Mouse (Mus musculus) thymus, postnatal 14 days (tissue): ENCODE measurements at regions not wholly inside any gene's neighbourhood (a gene's known extent, or its start where the extent isn't known, plus 50 kb on each side); places are given as distances from the start of the nearest gene placed in this dataset.
"Not testable (repeated sequence)": the region's sequence is repeated elsewhere in the genome, so short reads cannot be mapped to it uniquely, and the experiment has no call there.

Source experiments
- DNase-seq: peaks from one replicate; pipeline ENCODE4 v3.0.0; 2021

DNA sequence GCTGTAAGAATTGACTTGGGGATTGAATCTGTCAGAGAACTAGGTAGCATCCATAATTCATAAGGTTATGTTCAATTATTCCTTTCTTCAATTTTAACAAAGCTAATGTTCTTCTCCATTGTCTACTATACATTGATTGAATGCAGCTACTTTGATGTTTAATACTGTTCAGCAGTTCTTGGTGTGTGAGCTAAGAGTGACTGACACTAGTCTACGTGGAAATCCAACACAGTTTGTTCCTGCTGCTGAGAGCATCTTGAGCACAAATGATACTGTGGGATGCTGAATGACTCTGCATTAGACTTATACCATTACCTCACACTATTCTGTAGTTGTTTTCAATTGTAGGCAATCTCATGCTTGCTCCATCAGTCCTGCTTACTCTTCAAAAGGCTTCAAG is 249.4 kb upstream of the Akr1e1 start:
- no peak for DNase-seq

DNA sequence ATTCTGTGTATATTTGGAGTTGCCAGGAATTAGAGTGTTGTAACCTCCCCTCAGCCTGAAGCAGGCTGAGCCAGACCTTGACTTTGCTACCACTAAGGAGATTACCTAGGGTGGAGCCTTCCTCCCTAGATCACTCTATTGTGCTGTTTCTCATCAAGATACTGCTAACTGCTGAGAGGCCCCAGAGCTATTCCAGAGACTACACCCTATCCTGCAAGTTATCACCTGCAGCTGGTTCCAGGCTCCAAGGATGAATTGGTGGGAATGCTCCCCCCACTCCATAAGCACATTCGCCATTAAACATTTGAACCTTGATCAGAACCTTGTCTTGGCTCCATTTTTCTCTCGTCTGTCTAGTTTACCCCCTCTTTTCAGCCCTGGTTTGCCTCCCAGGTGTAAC is 230.5 kb upstream of the Akr1e1 start:
- not testable (repeated sequence) for DNase-seq

DNA sequence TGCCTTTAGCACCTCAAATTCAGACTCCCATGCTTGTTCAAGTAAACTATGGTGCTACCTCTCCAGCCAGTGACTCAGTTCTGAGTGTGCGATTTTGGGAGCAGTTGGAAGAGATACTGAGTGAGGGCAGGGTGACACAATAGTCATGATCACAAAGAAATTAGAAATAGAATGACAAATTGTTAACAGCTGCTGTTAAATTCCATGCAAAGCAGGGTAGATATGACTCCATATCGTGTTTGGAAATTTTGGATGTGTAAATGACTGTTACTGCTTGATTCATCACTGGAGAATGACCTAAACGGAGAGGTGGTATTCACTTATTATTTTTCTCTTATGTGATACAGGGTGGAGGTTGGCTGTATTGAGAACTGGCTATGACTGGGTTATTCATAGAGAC is 217.8 kb upstream of the Akr1e1 start:
- DNase-seq, result no peak

DNA sequence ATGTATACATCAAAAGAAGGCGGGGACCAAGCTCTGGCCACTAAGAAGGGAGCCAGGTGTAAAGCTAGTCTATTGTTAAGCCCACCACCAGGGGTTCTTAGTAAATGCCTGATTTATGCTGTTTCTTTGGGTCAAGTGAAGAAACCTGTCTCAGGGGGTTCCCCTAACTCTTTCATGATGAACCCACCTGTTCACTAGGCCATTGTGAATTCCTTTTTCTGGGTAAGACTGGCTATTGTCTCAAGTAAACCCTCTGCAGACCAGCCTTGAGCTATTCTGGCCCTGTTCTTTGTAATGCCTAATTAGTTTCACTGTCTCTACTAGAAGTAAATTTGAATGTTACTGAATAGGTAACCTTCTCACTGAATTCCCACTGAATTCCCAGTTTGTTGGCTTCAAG is 216.8 kb upstream of the Akr1e1 start:
- DNase-seq, result not testable (repeated sequence)

DNA sequence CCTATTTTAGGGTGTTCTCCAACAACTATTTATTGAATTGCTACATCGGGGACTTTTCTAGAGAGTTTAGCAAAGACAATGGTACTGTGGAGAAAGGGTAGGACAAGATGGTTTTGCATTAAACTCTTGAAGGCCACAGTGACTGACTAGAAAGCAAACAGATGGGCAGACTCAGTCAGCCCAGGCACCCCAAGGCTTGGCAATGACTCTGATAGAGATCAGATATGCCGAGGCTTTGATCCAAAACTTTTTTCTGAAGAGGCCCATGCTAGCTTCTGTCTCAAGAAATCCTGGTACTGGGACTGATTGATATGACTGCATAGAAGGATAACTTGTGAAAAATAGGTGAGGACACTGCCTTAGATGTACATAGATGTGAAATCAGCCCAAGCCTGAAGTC is 197.9 kb upstream of the Akr1e1 start:
- DNase-seq, result no peak

DNA sequence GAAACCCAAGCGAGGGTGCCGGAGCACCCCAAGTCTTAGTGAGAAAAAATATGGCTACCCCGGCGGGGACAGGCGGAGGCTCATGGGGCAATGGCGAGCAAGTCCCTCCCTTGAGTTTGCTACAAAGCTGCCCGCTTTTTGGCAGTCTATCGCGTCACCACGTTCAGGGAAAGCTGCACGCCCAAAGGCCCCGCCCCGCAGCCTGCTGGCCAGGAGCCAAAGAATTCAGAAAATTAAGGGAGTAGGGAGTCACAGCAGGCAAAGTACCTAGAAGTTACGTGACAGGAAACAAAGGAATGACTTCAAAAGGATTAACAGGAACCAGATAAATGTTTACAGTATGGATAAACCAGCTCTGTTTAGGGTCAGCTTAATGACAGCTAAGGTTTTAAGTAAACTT is 191.7 kb upstream of the Akr1e1 start:
- DNase-seq, result no peak

DNA sequence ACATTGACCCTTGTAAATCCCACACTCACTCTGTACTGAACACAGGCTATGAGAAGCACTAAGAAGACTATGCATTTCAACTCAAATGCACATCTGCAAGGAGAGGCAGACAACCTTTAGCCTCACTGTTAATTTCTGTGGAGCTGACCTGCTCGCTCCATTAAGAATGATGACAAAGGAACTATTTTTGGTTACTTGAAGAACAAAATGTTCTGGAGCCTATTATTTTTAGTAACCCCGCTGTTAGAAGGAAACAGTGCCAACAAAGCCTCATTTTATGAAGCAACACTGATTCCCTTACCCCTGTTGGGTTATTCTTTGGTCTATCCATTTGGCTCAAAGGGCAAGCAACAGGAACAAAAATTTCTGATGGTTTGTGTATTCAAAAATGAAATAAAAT is 182.2 kb upstream of the Akr1e1 start:
- DNase-seq, result no peak

DNA sequence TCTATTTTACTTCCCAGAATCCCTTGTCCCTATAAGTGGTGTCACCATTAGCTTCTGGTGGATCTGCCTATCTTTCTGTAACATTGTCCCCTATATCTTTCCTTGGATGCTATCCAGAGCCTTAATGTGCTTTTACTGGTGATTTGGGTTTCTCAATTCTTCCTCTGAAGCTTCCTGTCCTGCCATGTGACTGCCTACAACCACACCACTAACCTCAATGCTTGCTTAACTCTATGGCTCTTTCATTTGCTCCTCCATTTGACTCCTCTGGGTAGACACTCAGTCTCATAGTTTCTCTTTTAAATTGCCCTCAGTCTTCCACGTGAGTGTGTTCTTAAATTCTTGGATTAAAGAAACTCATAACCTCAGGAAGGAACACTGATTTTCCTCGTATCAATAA is 181.4 kb upstream of the Akr1e1 start:
- no peak for DNase-seq

DNA sequence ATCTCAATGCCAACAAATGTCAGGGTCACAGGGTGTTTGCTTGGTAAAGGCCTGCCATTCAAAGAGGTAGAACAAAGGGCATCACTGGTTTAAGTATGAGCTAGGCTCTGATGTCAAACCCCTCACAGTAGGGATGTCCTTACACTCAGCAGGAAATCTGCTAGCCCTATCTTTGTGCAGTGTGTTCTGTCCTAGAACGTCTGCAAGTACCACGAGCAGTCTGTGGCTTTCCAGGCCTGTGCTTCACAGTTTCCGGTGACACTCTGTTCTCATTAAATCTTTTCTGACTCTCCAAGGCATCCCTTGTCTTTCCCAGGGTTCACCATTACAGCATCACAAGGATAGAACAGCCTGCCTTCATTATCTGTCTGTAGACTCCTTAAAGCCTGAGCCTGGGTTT is 174.3 kb upstream of the Akr1e1 start:
- DNase-seq, result no peak

DNA sequence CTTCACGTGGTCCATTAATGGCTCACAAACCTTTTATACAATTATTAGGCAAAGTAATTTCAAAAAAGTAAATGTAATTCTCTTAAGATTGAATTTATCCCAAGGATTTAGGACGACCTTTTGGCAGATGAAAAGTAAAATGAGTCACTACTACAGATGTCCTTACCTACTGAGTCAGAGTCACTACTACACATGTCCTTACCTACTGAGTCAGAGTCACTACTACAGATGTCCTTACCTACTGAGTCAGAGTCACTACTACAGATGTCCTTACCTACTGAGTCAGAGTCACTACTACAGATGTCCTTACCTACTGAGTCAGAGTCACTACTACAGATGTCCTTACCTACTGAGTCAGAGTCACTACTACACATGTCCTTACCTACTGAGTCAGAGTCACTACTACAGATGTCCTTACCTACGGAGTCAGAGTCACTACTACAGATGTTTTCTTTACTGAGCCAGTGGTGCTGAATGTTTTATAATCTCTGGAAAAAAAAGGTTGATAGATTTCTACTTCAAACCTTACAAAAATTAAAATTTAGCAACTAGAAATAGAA is 169.4 kb upstream of the Akr1e1 start:
- not testable (repeated sequence) for DNase-seq

DNA sequence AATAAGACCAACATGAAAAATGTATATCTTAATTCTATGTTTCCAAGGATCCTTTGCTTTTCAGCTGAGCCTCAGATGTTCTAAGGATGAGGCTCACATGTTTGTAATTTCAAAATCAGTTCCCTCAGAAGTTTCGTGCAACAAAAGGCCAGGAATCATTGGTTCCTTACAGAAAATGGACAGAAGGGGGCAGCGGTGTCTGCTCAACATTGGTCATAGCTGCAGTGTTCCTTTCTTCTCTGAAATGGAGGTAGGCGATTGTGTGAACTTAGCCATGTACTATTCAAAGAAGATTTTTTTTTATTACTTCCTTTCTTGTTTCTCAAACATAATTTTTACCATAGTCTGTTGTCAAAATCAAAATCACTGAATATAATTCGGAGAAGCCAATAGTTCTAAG is 167.9 kb upstream of the Akr1e1 start:
- peak; percentile 7 for DNase-seq

DNA sequence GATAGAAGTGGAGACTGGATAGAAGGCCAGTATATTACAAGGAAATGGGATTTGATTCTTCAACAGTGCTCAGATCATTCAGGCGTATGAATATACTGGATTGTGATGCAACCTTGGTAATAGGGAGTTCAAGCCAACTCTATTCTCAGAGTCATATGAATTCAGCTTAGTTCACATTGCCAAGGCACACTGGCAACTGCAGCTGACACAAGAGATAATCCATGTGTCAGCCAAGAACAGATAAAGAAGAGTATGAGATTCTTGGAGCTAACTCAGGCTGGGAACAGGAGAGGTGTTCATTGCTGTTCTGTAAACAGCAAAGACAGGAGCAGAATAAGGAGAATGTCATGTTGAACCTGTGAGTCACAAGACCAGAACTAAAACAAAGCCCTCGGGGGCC is 163.3 kb upstream of the Akr1e1 start:
- no peak for DNase-seq

DNA sequence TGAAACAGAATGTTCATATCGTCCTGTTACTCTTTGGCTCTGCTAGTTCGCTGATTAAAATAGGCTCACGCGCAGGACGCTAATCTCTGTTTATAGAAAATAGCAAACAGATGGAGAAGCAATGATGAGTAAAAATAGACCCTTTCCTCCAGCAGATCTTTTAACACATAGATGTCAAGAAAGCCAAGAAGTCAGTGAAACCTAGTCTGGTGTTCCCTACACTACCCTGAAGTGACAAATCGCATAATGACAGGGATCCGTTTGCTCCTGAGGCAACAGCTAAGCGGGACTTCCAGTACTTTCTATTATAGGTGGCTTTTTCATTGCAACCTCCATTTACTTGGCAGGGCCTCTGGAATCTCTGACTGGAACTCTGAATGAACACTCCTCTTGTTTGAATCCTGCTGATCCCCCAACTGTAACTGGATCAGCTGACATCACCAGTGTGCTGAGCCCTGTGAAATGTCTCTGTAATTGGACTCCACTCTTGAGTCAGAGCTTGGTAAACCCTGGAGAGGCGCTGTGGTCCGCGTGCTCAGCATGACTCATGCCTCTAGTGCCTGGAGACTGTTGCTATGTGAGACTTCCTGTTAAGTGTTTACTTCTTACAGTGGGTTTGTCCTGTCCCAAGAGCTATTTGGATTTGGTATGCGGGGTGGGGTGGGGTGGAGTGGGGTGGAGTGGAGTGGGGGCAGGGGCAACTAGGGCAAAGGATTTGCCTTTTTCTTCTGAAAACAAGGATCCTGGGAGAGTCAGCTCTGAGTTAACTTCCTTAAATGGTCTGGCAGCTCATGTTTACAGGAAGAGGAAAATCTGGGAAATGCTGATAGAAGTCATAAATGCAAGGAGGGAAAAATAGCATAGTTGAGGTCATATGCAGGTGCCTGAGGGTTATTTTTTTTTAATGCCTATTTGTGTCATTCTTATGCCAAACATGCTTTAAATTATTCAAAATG is 162.4 kb upstream of the Akr1e1 start:
- peak; percentile 10 for DNase-seq

DNA sequence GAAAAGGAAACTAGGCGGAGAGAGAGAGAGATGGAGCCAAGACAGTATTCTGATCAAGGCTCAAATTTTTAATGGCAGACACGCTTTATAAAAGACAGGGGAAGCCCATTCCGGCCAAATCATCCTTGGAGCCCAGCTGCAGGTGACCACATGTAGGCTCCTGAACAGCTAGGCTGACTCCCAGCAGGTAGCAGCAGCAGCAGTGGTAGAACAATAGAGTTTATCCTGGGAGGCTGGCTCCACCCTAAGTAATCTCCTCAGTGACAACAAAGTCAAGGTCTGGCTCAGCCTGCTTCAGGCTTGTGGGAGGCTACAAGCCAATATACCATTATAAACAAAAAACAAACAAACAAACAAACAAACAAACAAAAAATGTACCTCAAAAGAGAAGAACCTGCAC is 151.0 kb upstream of the Akr1e1 start:
- DNase-seq, result no peak

DNA sequence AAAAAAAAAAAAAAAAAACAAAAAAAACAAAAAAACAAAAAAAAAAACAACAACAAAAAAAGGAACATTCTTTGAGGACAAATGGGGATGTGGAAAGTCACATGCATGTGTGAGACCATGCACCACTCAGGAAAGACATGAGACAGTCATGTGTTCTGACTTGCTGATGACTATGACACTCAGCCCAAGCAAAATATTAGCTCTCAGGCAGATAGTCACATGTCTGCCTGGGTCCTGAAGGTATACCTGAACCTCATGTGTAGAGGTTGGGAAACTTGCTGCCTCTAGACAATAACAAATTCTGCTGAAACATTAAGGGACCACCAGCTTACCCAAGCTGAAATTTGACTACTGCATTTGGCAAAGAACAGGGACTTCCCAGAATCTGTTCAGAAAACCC is 147.6 kb upstream of the Akr1e1 start:
- no peak for DNase-seq

DNA sequence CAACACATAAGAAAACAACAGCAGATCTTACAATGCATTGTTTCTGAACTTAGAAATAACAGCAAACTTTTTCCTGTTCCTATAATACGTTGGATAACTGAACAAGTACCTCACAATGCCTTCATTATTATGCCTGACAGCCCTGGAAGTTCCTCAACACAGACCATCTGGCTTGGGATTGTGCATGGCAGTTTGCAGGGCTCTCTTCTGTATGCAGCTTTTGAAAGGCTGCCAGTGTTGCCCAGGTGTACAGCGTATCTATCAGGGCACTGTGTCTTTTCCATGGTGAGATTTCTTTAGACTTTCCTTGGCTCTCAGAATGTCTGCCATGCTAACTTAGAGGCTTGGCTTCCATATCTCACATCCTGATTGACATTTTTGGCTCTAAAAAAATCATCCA is 134.0 kb upstream of the Akr1e1 start:
- no peak for DNase-seq

DNA sequence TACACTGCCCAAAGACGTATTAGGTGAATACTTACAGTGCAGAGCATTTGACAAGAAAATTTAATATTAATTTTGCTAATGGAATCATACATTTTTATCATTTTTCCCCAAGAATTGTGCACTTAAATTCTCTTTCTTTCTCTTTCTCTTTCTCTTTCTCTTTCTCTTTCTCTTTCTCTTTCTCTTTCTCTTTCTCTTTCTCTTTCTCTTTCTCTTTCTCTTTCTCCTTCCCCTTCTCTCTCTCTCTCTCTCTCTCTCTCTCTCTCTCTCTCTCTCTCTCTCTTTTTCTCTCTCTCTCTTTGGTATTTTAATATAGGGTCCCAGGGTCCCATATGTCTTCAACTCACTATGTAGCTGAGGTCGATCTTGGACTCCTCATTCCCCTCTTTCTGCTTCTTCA is 107.3 kb upstream of the Akr1e1 start:
- DNase-seq, result not testable (repeated sequence)

DNA sequence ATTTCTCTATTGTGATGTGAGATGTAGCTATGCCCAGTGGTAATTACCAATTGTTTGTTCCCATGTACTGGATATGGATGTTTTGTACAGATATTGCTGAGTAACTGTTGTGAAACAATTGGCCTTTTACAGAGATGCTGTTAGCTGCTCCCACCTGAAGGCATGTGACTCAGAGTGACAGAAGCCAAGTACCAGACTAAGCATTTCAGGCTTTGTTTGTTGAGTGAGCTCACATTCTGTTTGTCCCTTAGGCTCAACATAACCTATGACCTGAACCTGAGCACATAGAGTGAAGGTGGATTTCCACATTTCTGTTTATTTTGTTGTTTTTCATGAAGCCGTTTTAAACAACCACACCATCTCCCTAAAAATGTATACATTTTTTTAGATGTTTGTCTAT is 105.8 kb upstream of the Akr1e1 start:
- DNase-seq, result no peak

DNA sequence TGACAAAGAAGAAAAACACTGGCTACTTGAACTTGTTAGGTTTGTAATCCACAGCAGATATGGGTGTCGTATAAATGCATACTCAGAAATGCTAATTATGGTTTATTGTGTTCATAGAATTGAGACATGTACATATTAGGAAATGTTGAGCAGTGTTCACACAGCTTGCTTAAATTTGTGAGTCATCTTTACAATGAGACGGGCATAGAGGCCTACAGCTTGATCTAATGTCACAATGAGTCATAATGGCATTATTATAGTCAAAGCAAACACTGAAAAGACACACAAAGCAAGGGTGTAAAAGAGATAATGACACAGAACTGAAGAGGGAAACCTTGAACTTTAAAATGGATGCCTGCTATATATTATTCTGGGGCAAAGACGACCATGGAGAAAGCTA is 103.7 kb upstream of the Akr1e1 start:
- no peak for DNase-seq

DNA sequence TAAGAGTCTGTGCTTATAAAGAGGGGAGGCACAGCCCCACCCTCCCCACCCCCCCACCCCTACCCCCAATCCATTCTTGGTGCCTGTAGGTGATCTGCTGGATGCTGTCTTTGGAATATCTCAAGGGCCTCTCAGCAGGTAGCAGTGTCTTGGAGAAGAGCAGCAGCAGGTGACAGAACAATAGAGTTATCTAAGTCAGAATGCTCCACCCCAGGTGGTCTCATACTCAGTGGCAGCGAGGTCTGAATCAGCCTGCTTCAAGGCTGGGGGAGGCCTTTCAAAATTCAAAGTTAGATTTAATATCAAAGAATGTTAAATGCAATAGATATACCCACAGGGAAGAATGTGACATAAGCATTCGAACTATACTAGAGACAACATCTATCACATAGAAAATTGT is 90.6 kb upstream of the Akr1e1 start:
- not testable (repeated sequence) for DNase-seq

DNA sequence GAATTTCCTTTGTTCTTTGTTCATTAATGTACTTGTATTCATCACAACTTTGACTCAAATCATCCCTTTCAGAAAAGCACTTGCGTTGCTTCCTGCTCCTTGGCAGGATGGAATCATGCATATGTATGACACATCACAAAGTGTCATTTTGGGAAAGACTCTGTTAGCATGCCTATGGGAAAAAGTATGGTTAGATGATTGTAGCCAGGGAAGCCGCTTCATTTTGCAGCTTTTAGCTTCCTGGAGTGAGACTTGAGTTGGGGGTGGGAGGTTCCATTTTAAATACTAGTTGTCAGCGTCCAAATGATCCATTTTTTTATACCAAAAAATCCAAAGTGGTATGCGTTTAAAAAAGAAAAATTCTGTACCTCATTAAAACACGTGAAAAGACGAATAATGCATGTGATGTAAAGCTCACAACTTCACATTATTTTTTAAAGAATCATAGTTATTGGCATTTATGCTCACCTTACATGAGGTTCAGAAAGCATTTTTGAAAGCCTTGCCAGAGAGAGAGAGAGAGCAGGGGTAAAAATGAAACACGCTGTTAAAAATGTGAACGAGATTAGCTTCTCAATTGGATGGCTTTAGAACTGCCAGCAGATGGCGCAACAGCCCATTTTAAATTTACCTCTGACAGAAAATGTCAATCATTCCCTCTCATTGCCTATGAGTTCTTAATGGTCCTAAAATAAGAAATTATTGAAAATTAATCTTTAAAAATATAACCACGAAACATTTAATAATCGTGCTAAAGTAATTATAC is 57.6 kb upstream of the Akr1e1 start:
- peak; percentile 23 for DNase-seq

DNA sequence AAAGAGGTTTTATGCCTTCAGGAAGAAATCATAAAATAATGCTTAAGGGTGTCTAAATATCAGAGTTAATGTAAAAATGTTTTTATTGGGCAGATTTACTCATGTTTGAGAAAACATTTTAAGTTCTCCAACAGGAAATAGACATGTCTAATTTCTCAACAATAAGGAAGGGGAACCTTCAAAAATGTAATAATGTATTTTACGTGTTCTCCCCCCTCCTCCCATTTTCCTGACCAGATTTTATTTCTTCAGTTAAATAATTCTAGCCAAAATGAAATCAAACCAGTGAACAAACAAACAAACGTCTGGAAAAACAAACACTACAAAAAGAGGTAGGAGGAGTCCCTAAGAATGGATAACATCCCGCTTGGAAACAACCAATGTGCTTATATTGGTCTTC is 54.4 kb upstream of the Akr1e1 start:
- DNase-seq, result no peak

DNA sequence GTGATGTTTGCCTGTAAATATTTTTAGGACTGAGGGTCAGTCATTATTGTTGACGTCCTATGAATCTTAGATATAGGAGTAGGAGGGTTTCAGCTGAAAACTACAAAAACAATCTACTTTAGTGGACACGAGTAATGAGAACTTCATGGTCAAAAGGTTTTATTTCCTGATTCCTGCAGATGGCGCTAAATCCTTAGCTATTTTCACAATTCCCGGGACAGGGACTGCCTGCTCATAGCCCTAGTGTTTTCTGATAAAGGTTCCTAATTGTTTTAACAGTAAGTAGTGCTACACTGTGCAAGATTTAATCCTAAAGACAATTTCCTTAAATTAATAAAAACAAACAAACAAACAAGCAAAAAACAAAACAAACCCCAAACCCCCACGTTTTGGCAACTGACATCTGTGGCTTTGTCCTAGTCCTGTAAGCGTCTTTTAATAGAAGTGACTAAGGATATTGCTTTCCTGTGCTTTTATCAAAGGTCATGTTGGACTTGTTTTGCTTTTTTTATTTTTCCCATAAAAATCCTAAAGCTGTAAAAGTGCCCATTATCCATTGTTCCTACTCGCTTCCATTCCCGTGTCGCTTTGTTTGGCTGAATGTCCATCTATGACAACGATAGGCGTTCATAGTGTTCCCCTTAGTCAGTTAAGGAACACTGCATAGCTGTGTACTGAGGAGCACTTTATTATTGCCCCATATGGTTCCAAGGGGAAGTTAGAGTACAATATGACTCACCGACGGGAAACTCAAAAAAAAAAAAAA is 53.5 kb upstream of the Akr1e1 start:
- no peak for DNase-seq
